Mouse (Mus musculus) c-Kit-negative CD71-positive TER-119-positive erythroid progenitor cells, embryonic 14.5 days (primary cell): ENCODE results near the gene Slc22a15.

Source experiments
- DNase-seq: peaks from one replicate; pipeline ENCODE4 v3.0.0-alpha.2; 2013; ENCODE audit warnings: low read depth, low spot score

The Slc22a15 gene

GRCm38 (mm10) chr3:101814790-101815189, 109.5 kb downstream of the Slc22a15 start:
- no peak for DNase-seq

- no peak for DNase-seq
Observed at GRCm38 (mm10) chr3:101812341-101812962, 111.8 kb downstream of the Slc22a15 start.

- DNase-seq, result no peak
Observed at GRCm38 (mm10) chr3:101811931-101812330, 112.3 kb downstream of the Slc22a15 start.

GRCm38 (mm10) chr3:101807646-101808045, 116.6 kb downstream of the Slc22a15 start:
- no peak for DNase-seq

- DNase-seq, result no peak
Observed at GRCm38 (mm10) chr3:101806941-101807340, 117.3 kb downstream of the Slc22a15 start.

GRCm38 (mm10) chr3:101806149-101806548, 118.1 kb downstream of the Slc22a15 start:
- DNase-seq, result no peak
